Mouse (Mus musculus) spleen, adult 18-20 months (tissue): ENCODE data around the gene Atl3.
"Not testable (repeated sequence)": the region's sequence is repeated elsewhere in the genome, so short reads cannot be mapped to it uniquely, and the experiment has no call there.

ENCODE experiments used
- DNase-seq, 2 experiments: peaks; one replicate each; pipeline ENCODE4 v3.0.0; 2022; ENCODE audit warnings: mixed read lengths in 2 of 2

Atl3 gene

DNA sequence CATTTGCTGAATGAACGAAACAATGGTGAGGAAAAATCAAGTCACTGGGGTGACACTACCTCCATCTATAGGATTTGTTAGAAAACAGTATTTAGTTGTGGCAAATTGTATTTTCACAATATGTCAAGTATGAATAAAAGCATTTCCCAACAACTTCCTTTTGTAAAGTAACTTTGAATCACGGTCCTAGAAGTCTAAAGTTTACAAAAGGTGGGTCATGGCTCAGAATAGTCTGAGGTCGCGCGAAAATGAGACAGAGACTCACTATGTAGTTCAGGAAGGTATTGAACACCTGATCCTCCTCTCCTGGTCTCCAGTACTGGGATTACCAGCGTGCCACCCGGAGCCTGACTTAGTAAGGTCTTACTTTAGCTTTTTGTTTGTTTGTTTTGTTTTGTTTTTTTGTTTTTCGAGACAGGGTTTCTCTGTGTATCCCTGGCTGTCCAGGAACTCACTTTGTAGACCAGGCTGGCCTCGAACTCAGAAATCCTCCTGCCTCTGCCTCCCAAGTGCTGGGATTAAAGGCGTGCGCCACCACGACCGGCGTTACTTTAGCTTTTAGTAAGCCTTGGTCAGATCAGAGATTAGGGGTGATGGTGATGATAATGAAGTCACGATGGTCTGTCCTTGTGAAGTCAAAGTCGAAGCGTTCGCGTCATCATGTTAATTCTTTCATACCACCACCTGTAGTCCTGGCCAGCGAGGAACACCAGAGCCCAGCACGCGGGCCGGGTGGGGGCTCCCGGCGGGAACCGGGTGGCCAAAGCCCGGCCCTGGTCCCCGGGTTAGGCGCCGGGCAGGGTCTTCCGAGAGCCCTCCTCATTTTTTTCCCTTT, at the start of gene Atl3:
TSS of gene Atl3 (plus strand) at position 689 of the 835 bp plus-strand sequence.
- DNase-seq = no peak

DNA sequence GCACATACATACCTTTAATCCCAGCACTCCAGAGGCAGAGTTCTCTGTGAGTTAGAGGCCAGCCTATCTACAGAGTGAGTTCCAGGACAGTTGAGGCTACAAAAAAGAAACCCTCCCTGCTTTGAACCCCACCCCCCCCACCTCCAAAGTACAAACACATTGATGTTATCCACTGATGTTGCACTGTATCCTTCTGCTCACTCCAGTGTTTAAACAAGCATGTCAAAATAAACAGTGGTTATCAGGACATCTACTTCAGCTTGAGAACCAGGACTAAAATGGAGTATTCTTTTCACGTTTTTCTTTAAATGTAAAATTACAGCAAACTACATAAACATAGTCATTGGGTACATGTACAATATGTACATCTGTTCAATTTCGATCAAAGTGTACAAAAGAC, 48.7 kb upstream of the Atl3 start:
- DNase-seq = no peak

DNA sequence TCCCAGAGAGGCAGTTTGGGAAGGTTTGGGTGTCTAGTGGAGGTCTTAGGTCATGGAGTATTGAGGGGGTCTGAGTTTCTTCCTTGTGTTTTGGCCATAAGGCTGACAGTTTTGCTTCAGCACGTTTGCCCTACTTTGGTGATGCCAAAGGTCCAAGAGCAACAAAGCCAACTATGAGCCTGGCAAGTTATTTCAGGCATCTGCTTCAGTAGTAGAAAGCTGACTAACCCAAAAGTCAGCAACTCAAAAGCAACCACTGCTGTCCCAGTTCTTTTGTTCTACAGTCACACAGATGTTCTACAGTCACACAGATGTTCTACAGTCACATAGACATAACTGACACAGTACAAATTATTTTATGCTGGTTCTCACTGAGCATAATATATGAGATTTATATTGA, 48.2 kb upstream of the Atl3 start:
- no peak for DNase-seq

DNA sequence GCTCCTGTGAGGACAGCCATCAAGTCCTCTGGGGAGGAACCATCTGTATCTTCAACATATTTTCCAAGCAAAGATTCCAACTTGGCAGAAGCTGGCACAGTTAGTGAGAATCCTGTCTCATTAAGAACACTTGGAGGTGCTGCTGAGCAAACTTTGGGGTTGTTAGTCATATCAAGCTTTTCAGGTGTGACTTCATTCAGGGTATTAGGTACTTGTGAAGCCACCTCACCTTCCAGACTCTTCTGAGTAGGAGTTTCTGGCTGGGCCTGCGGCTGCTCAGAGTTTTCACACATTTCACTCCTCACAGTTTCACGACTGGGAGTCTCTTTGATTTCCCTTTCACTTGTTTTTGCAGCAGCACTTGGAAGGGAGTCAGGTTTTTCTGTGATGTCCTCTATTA, 37.0 kb upstream of the Atl3 start:
- no peak for DNase-seq

DNA sequence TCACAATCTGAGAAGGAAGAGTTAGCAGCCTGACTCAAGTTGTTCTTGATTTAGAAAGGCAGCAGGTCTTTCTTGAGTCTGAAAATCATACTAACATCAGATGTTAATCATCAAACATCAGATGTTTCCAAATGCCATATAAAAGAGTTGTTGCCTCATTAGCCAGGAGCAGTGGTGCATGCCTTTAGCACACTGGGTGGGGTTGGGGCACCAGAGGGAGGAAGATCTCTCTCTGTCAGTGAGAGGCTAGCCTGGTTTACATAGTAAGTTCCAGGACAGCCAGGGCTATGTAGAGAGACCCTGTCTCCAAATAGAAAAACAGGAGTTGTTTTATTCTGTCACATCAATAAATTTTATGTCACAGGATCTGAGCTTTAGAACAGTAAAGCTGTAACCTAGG, 34.9 kb upstream of the Atl3 start:
- DNase-seq = no peak

DNA sequence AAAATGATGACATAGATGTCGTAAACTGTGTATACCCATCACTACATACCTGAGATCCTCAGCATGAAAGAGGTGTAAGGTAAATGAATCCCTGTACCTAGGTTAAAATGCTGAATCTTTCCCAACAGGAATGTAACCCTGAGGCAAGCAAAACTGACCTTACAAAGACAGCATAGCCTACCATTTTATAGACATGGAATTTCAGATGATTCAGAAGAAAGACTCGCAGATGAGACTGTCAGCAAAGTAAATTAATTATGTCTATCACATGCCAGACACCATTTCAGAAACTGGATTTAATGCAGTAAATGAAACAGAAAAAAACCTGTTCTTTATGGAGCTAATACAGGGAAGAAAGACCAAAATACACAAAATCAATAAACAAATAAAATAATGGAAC, 34.5 kb upstream of the Atl3 start:
- no peak for DNase-seq

DNA sequence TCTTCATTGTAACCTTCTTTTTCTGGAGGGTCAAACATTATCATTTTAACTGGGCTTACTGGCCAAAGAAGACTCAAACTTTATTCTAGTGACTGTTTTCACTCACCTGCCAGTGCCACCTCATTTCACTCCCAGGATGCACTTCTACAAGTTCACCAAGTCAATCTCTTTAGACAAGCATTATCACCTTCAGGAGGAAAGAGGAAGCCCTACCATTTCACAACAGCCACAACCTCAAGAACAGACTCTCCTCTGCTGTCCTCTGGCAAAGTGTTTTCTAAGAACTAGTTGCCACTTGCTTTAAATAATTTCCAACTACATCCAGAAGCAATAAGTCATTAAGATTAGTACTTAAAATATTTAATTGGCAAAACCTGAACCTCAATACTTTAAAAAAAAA, 25.9 kb upstream of the Atl3 start:
- no peak for DNase-seq

DNA sequence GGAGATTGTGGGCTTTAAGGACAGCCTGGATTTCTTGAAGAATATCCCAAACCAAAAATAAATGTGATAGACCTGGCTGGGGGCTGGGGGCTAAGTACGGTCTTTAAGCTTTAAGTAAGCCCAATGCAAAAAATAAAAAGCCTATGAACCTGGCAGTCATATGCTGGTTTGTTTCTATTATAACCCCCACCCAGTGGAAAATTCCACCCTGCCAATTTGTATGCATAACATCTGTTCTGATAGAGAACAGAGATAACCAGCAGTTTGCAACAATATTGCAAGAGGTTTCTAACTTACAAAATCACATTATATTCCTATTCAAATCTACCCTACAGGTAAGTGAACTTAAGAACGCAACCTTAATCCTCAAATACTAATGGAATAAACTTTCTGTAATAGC, 23.2 kb upstream of the Atl3 start:
- no peak for DNase-seq

DNA sequence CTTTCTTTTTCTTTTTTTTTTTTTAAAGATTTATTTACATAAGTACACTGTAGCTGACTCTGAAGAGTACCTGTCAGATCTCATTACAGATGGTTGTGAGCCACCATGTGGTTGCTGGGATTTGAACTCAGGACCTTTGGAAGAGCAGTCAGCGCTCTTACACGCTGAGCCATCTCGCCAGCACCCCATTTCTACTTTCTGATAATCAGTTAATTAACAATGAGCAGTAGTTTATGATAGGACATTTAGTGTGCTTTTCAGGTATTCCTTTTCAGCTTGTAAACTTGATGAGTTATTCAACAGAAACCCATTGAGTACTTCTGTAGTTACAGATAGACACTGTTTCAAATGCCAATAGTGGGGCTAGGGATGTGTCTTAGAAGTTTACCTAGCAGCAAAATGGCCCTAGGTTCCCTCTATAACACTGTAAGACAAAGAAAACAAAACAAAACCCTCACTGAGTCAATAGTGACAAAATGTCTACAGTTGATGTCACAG, 14.0 kb upstream of the Atl3 start:
- DNase-seq = no peak

DNA sequence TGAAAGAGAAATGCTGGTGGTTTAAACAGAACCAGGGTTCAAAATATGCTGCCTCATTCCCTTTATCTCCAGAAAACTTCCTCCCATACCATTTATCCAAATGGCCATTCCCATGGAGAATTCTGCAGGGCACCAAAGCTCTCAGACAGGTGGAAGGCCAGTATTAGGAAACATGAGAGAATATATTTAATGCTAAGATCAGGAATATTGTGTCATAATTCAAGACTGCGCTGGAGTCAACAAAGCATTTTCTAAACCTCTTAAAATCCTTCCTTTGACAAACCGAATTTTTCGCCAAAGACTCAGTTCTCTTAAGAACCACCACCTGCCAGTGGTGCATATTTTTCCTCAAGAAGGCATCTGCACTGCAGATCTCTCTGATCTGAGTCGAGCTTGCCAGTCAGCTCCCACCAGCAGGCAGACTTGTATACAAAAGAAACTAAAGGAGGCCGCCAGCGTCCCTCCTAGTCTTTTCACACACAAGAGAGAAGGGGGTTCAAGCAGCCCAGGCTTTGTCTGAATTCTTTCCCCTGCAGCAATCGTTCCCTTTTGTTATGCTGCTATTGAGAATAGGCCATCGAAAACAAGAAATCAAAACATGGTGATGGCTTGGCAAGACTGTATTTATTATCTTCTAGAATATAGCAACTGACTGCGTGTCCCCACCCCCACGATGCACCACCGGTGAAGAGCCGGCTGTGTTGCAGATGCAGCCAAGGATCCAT, 12.1 kb upstream of the Atl3 start:
- no peak for DNase-seq

DNA sequence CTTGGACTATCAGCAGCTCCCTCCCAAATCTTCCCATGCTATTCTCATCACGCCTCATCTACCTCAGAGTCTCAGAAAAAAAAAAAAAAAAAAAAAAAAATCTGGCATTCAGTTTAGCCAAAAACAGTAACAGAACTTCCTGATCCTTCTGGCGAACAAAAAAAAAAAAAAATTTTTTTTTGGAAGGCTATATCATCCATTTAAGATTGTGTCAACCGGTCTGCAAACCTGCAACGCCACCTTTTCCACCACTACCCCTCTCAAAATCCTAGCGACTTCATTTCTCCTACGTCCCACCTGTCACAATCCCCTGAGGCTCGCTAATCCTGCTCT, 11.6 kb upstream of the Atl3 start:
- no peak for DNase-seq

DNA sequence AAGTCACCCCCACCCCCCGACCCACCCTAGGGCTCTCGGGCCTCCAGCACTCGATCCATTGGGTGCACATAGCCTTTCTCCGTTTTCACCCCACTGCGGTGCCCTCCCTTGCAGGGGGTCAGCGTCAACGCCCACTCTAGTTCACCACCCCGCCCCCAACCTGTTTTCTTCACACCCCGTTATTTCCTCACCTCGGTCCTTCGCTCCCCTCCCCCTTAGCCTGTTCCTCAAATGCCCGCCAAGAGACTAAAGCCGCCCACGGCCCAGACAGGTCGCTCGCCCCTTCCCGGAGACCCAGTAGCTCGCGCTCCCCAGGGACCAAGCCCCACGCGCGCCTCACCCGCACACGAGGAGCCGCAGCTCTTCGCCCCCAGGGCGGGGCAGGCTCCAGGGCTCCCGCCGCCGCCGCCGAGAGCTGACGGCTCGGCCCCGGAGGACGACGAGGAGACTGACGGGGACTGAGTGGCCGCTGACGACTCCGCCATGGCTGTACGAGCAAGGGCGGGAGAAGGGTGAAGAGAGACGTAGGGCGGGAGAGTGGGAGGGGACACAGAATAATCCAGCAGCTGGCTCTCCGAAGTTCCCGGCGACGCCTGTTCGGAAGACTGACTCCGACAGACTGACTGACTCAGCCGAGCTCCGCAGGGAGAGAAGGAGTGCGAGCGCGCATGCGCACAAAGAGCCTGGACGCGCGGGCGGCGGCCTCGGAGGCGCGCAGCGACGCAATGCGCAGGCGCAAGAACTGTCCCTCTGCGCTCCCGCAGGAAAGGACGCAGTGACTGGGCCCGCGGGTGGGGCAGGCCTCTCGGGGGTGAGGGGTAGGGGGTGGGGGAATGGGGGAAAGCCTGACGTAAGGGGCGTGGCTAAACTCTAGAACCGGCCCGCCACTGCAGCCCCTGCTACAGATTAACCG, 11.0 kb upstream of the Atl3 start, which contains the start of gene Rtn3:
TSS of gene Rtn3 (minus strand) at position 683 of the 913 bp plus-strand sequence.
- peak; percentile 93 to 94 for DNase-seq

DNA sequence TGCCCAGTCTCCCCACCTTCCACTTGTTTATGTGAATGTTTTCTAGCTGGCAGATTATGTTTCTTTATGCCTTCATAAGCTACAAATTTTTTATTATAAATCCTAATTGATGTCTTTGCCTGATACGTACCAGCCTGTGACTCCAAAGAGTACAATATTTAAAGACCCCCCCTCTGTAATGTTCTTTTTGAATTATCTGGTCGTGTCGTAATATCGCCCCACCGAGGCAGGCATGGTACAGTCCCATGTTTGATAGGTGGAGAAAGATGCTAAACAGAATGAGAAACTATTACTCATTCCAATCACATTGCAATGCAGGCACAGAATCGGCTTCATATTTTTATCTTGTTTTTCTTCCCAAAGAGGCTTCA, 10.3 kb upstream of the Atl3 start:
- no peak for DNase-seq

DNA sequence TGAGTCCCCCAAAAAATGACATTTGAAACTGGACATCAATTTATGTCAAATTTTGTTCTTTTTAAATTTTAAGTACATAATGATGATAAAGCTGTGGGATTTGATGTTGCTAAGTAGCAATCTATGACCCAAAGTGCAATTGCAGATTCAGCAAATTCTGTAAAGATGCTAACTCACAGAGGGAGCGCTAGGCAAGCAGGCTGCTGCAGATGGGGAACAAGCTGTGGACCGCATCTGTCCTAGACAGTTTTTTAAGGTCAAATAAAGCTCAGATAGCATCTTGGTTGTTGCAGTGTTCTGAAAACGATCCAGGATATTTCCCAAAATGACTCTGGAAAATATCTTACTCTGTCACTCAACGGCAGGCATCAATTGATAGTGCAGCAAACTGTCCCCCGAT, 9.8 kb upstream of the Atl3 start:
- DNase-seq = no peak

DNA sequence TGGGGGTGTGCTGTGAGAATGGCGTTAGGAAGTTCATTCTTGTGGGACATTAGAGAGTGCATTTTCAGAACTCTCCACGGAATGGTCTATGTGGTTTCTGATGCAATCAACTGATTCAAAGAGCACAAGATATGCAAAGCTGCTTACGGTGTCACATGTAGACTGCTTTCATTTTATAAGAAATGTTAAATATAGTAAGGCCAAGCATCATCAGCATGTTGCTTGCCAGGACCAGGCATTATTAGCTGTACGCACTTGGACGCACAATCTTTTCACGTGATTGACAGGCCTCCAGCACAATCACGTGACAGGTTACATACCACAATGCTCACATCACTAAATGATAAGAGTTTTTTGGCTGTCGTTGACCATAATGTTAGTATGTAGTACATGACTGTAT, 6.2 kb upstream of the Atl3 start:
- no peak for DNase-seq

DNA sequence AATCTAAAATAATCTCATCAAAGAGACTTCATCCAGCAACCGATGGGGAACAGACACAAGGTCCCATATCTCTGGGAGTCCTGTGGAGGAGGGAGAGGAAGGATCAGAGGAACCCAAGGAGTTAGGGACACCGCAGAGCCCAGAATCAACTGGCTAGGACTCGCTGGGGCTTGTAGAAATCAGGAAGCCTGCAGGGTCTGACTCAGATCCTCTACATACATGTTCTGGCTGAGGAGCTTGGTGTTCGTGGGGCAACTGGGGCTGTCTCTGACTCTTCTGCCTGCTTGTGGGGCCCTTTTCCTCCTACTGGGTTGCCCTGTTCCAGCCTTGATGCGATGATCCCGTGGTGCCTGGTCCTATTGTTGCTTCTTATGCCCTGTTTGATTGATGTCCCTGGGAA, 1.9 kb upstream of the Atl3 start:
- DNase-seq = no peak

DNA sequence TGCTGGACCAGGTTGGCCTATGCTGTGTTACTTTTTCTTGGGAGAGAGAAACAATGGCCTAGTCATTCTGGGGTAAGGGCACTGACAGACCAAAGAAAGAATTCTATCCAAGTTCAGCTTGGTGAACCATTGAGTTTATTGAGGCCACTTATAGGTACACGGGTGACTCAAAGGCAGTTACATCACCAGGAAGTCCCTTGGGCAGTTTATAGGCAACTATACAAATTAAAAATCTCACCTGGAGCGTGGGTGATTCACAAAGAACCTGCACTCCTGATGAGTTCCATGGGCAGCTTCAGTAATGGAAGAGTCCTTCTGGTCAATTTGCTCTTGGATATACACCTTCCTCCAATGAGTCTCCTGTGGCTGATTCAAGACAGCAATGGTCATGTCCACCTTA, 1.2 kb upstream of the Atl3 start:
- no peak for DNase-seq

DNA sequence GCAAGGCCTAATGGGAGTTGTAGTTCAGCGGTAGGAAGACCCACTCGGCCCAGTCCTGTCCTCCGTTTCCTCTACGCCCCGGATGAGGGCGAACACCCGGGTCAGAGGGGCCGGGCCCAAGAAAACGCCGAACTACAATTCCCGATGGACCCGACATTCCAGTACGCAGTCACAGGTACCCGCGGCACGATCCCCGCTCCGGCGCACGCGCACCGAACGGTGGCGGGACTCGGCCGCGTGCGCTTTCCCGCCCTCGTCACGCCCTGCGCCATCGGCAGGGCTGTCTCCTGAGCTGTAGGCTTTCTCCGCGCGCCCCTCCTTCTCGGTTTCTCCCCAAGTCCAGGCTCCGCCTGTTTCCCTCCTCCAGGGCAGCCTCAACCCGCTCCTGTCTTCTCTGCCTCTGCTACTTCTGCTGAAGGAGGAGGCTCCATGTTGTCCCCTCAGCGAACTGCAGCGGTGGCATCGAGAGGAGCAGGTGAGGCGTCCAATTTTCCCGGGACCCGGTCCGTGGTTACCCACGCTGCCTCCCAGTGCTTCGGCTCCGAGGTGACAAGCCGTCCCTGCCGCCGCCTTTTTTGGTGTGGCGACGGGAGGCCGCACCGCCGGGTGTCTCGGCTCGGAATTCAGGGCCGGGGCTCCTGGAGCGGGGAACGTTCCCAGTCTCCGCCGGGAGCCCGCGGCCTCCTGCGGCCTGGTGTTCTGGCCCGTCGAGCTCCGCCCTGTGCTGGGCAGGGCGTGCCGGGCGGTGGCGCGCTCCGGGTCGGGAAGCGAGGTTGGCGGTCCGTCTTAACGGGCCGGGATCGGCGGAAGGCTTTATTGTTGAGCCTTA, 561 bp downstream of the Atl3 start:
- DNase-seq = peak; percentile 78 to 80

DNA sequence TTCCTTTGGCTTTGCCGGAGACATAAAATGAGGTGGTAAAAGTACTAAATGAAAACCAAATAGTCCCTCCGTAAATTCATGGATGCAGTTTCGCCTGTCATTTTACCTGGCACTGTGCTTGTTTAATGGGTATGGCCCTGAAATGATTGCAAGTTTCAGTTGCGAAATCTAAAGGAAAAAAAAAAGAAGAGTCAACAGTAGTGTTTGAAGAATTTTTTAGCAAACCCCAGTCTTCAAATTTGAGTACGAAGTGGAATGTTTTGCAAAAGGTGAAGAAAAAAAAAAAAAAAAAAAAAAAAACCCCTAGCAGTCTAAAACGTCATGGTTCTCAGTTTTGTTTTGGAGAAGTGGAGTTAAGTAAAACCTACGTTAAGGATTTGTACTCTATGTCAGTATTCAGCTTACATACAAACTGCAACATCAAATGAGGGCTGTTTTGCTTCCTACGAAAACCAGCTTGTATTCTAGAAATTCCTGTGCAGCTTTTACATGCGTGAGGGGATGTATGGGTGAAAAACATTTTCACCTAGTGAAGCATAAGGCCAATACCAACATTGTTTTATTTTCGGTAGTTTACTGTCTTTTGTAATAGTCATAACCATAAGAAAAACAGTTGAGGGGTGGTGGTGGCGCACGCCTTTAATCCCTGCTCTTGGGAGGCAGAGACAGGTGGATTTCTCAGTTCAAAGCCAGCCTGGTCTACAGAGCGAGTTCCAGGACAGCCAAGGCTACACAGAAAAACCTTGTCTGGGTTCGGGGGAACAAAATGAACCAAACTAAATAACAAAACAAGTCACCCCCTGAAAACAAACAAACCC, 1.6 kb downstream of the Atl3 start:
- no peak for DNase-seq

DNA sequence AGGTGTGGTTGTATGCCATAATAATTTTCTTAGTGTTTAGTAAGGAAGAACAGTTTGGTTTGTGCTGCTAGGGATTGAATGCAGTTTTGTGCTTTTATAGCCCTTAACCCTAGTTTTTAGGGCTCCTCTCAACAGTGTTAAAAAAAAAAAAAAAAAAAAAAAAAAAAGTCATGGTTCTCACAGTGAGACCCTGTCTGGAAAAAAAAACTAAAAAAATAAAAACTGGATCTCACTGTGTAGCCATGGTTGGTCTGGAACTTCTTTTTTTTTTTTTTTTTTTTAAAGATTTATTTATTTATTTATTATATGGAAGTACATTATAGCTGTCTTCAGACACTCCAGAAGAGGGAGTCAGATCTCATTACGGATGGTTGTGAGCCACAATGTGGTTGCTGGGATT, 2.2 kb downstream of the Atl3 start:
- not testable (repeated sequence) for DNase-seq

DNA sequence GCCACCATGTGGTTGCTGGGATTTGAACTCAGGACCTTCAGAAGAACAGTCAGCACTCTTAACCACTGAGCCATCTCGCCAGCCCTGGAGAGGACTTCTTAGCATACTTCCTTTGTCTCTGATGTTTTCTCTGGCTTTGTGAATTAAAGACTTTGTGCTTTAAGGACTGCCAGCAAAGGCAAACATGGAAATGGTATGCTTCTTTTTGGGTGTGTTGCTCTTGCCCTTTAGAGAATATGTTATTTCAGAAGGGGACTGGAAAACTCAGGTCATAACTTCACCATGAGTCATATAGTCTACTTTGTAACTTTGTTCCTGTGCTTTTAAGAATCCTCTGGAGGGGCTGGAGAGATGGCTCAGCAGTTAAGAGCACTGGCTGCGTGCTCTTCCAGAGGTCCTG, 5.0 kb downstream of the Atl3 start:
- no peak for DNase-seq
